Mouse (Mus musculus): Measurements from ENCODE around the gene Zfp688.
A peak's percentile ranks its signal among the peaks of the same experiment; 100 is the strongest.
"Not testable (repeated sequence)": the region's sequence is repeated elsewhere in the genome, so short reads cannot be mapped to it uniquely, and the experiment has no call there.

Gene Zfp688

GRCm38 (mm10) chr7:127406002-127406987 lies 15.6 kb downstream of the Zfp688 start, which contains the start of gene Zfp764:
Gene Zfp764, minus strand, starts transcription at chr7:127406822.
- peak; percentile 87 to 92 for DNase-seq

- not testable (repeated sequence) for DNase-seq
These were observed 17.8 kb downstream of the Zfp688 start for GRCm38 (mm10) chr7:127404101-127404500.

GRCm38 (mm10) chr7:127402980-127403379 lies 18.9 kb downstream of the Zfp688 start:
- DNase-seq = no peak

GRCm38 (mm10) chr7:127400355-127400754 lies 21.5 kb downstream of the Zfp688 start:
- no peak for DNase-seq

- DNase-seq = no peak
These were observed 27.9 kb downstream of the Zfp688 start for GRCm38 (mm10) chr7:127393944-127394333.

GRCm38 (mm10) chr7:127393157-127393943 lies 28.5 kb downstream of the Zfp688 start, which contains the start of gene E430018J23Rik:
Gene E430018J23Rik, minus strand, starts transcription at chr7:127393629.
- DNase-seq = peak; percentile 98 to 99

GRCm38 (mm10) chr7:127392251-127392824 lies 29.5 kb downstream of the Zfp688 start:
- DNase-seq = no peak

GRCm38 (mm10) chr7:127391538-127391937 lies 30.3 kb downstream of the Zfp688 start:
- DNase-seq = no peak

GRCm38 (mm10) chr7:127390306-127390705 lies 31.6 kb downstream of the Zfp688 start:
- DNase-seq = no peak

GRCm38 (mm10) chr7:127388201-127388600 lies 33.7 kb downstream of the Zfp688 start:
- DNase-seq = not testable (repeated sequence)

GRCm38 (mm10) chr7:127386641-127387392 lies 35.1 kb downstream of the Zfp688 start, which contains the start of gene 9130019O22Rik:
Gene 9130019O22Rik, minus strand, starts transcription at chr7:127387166.
- DNase-seq = peak; percentile 91 to 96

- DNase-seq = not testable (repeated sequence)
These were observed 36.3 kb downstream of the Zfp688 start for GRCm38 (mm10) chr7:127385560-127385959.

- no peak for DNase-seq
These were observed 43.5 kb downstream of the Zfp688 start for GRCm38 (mm10) chr7:127378310-127378921.

- peak; percentile 97 to 98 for DNase-seq
These were observed 46.3 kb downstream of the Zfp688 start, which contains the start of gene Zfp747 for GRCm38 (mm10) chr7:127375271-127376245. Gene Zfp747, minus strand, starts transcription at chr7:127376050.

GRCm38 (mm10) chr7:127371870-127372269 lies 50.0 kb downstream of the Zfp688 start:
- DNase-seq = not testable (repeated sequence)

GRCm38 (mm10) chr7:127371213-127371612 lies 50.7 kb downstream of the Zfp688 start:
- DNase-seq = no peak

Measured in lung, adult 18-20 months (tissue).